Mouse (Mus musculus): ENCODE data around the gene Lce1k.

GRCm38 (mm10) chr3:92778799-92779198 is 28.9 kb downstream of the Lce1k start, which contains the start of gene Lce1i:
- TF ChIP-seq CTCF (IDR thresholded peaks at IDR 0.05) (no peak), EP300 (IDR thresholded peaks at IDR 0.05) (no peak)

All from lung, postnatal 0 days (tissue).